Mouse (Mus musculus) cerebellum, postnatal 25 days (tissue): Measurements from ENCODE around the gene Mettl9.
A peak's percentile ranks its signal among the peaks of the same experiment; 100 is the strongest.

ENCODE experiments used
- DNase-seq, 2 experiments: peaks; one replicate each; pipeline ENCODE4 v3.0.0; 2021; ENCODE audit warnings: mixed read lengths in 2 of 2

Mettl9 gene

GRCm38 (mm10) chr7:121111321-121111720, 77.1 kb downstream of the Mettl9 start:
- no peak for DNase-seq

DNA sequence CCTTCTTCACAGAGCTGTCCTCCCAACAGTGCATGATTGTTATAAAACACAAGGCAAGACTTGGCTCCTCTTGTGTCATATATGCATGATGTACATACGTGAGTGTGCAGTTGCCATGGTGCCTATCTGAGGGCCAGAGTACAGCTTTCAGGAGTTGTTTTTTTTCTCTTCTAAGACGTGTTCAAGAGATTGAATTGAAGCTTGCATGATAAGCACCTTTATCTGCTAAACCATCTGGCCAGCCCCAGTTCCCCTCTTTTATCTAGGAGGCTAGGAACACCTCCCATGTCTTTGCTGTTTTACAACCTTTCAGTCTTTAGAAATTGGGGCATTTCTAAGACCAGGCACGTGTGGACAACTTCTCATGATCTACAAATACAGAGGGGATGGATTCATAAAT, 77.5 kb downstream of the Mettl9 start:
- no peak for DNase-seq

DNA sequence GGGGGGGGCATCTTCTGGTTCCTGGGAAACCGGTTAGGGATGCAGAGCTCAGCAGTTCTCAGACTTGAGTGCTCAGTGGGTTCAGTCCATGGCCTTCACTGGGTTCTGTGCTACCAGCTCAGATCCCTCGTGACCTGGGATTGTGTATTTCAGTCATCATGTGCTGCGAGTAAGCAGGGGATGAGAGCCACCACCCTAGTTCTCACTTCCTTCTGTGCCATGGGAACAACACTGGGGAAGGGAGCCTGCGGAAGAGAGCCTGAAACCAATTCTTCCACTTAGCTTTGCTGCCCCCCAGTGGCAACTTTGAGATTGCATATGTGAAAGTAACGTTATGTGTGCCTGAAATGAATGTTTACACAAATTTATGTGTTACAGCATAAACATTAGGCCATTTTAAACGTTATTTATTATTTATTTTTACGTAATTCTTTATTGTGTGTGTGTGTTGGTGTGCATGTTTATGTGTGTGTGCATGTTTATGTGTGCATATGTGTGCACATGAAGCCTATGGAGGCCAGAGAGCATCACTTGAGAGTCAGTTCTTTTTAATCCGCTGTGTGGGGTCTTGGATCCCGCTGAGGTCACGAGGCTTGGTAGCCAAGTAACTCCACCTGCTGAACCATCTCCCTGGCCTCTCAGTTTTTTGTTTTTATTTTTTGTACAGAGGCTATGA, 86.0 kb downstream of the Mettl9 start:
- peak; percentile 81 to 90 for DNase-seq
